ENCODE assay signal across 19 mouse cellular contexts in genomic region chr15:83244371-83244770, GRCm38 (mm10). TPM values are rescaled to one million over a fixed set of nuclear protein-coding genes. Genes with fewer than 3 reads are reported as not detected.
"Had no signal": no experiment of that assay in that cellular context is flagged by ENCODE, and none has a peak within 500 bp of the region (broad histone marks: within the 10 kb centered on the region; RNA-seq: fewer than 3 reads in every experiment).

No protein-coding gene starts in this region.

- DNase-seq: lung, adult 18-20 months; lung, embryonic 14.5 days; lung, postnatal 10 days; lung, postnatal 4 days; midbrain, embryonic 14.5 days; right cerebral cortex, postnatal 14 days; thymus, adult 2 months; thymus, postnatal 25 days; thymus, postnatal 4 days had no signal

- H3K27me3 ChIP-seq: stomach, embryonic 15.5 days had no signal

- H3K36me3 ChIP-seq: midbrain, embryonic 10.5 days; midbrain, embryonic 12.5 days; neural tube, embryonic 13.5 days; neural tube, embryonic 15.5 days; stomach, embryonic 15.5 days had no signal

- ATAC-seq: midbrain, embryonic 16.5 days had no signal

- H3K4me2 ChIP-seq: lung, embryonic 14.5 days; midbrain, embryonic 12.5 days; neural tube, embryonic 13.5 days; neural tube, embryonic 15.5 days; stomach, embryonic 15.5 days had no signal

- H3K27ac ChIP-seq: midbrain, embryonic 10.5 days; midbrain, embryonic 12.5 days; neural tube, embryonic 13.5 days; neural tube, embryonic 15.5 days; stomach, embryonic 15.5 days; stomach, postnatal 0 days had no signal

- H3K4me3 ChIP-seq: midbrain, embryonic 10.5 days; midbrain, embryonic 12.5 days; myocyte; neural tube, embryonic 13.5 days; neural tube, embryonic 15.5 days; stomach, embryonic 15.5 days had no signal

- H3K9me3 ChIP-seq: midbrain, embryonic 10.5 days; midbrain, embryonic 12.5 days; neural tube, embryonic 13.5 days; neural tube, embryonic 15.5 days; stomach, embryonic 15.5 days had no signal

- H3K9ac ChIP-seq: lung, embryonic 14.5 days; midbrain, embryonic 12.5 days; neural tube, embryonic 13.5 days; neural tube, embryonic 15.5 days; stomach, embryonic 15.5 days had no signal

- H3K4me1 ChIP-seq: midbrain, embryonic 10.5 days; midbrain, embryonic 12.5 days; neural tube, embryonic 13.5 days; neural tube, embryonic 15.5 days had no signal

RNA-seq across cellular contexts. Expression of gene A4galt, which starts 7.2 kb away (rescaled TPM):
- total RNA-seq: megakaryocyte, adult 5-6 weeks; megakaryocyte-erythroid progenitor cell, adult 5-6 weeks had no signal
